Mouse (Mus musculus) midbrain, embryonic 13.5 days (tissue): ENCODE measurements around the gene Dlg2. TPM values are rescaled to one million over a fixed set of nuclear protein-coding genes. Genes with fewer than 3 reads are reported as not detected.

Source experiments
- ATAC-seq: fragments of 200-750 bp; cut with Nextera tagmentation; 2 replicates; pipeline ENCODE4 v1.8.0; 2017; ENCODE audit warnings: mild to moderate bottlenecking, moderate TSS enrichment, moderate library complexity
- H3K27ac ChIP-seq: fragments of 300-500 bp; sonication (generic); 2 replicates; pipeline ENCODE4 v1.5.1; 2015; ENCODE audit warnings: inconsistent platforms, mild to moderate bottlenecking, moderate library complexity
- H3K27me3 ChIP-seq: fragments of 300-500 bp; sonication (generic); 2 replicates; pipeline ENCODE4 v1.6.1; 2015; ENCODE audit warnings: mild to moderate bottlenecking, inconsistent platforms
- H3K36me3 ChIP-seq: fragments of 300-500 bp; sonication (generic); 2 replicates; pipeline ENCODE4 v1.6.1; 2015; ENCODE audit warnings: mild to moderate bottlenecking, inconsistent platforms
- H3K4me1 ChIP-seq: fragments of 300-500 bp; sonication (generic); replicated peaks from 2 replicates; pipeline ENCODE4 v1.6.1; 2015; ENCODE audit warnings: inconsistent platforms
- H3K4me2 ChIP-seq: fragments of 300-500 bp; sonication (generic); replicated peaks from 2 replicates; pipeline ENCODE4 v1.6.1; 2015; ENCODE audit warnings: moderate library complexity, mild to moderate bottlenecking, inconsistent platforms
- H3K4me3 ChIP-seq: fragments of 300-500 bp; sonication (generic); replicated peaks from 2 replicates; pipeline ENCODE4 v1.5.1; 2015; ENCODE audit warnings: mild to moderate bottlenecking, inconsistent platforms
- H3K9ac ChIP-seq: fragments of 300-500 bp; sonication (generic); replicated peaks from 2 replicates; pipeline ENCODE4 v1.6.1; 2015; ENCODE audit warnings: mild to moderate bottlenecking, inconsistent platforms
- H3K9me3 ChIP-seq: fragments of 300-500 bp; sonication (generic); 2 replicates; pipeline ENCODE4 v1.6.1; 2016; ENCODE audit warnings: mild to moderate bottlenecking, inconsistent platforms
- WGBS: fragments of 180-500 bp; shearing (Covaris S2); methylation state at CpG from one replicate; pipeline ENCODE4 v1.1.7; 2015; 5-methylcytosine and 5-hydroxymethylcytosine counted together
- polyA plus RNA-seq: library from polyadenylated mRNA; unstranded; fragments of >200 nt; fragmentation: Nextera tagmentation; extraction: Ambion mirVana; gene quantifications from 2 replicates; pipeline ENCODE4 v1.2.1, GENCODE M21; 2015

Gene Dlg2
- polyA plus RNA-seq, 1 experiment from 2014 or later, result 13.0 TPM

- no peaks in the 10 kb centered on the region for H3K27me3 ChIP-seq
- peak overlapping the region; percentile 78 for H3K4me3 ChIP-seq
- H3K27ac ChIP-seq, result peak overlapping the region; percentile 93
- H3K36me3 ChIP-seq, result peaks cover 12% of the 10 kb centered on the region
- H3K9me3 ChIP-seq, result no peaks in the 10 kb centered on the region
- peak; percentile 75 for ATAC-seq
- H3K4me2 ChIP-seq, result peak overlapping the region; percentile 66
- H3K4me1 ChIP-seq, result peaks cover 15% of the 10 kb centered on the region
- 15% methylated on average over 10 of the region's 10 CpGs for WGBS
- peak overlapping the region; percentile 84 for H3K9ac ChIP-seq
Measured at GRCm38 (mm10) chr7:90457517-90457916, 19.0 kb upstream of the Dlg2 start.

- no peaks in the 10 kb centered on the region for H3K36me3 ChIP-seq
- H3K27me3 ChIP-seq, result no peaks in the 10 kb centered on the region
- H3K4me3 ChIP-seq, result no peak overlapping the region
- peaks cover 15% of the 10 kb centered on the region for H3K4me1 ChIP-seq
- H3K9ac ChIP-seq, result no peak overlapping the region
- no peak overlapping the region for H3K27ac ChIP-seq
- no peak for ATAC-seq
- no peak overlapping the region for H3K4me2 ChIP-seq
- WGBS, result 55% methylated on average over 10 of the region's 10 CpGs
- H3K9me3 ChIP-seq, result no peaks in the 10 kb centered on the region
Measured at GRCm38 (mm10) chr7:90460330-90460729, 16.1 kb upstream of the Dlg2 start.

GRCm38 (mm10) chr7:90460930-90461329 lies 15.5 kb upstream of the Dlg2 start:
- peaks cover 11% of the 10 kb centered on the region for H3K4me1 ChIP-seq
- no peak for ATAC-seq
- H3K36me3 ChIP-seq, result no peaks in the 10 kb centered on the region
- H3K4me2 ChIP-seq, result no peak overlapping the region
- no peak overlapping the region for H3K9ac ChIP-seq
- no peaks in the 10 kb centered on the region for H3K27me3 ChIP-seq
- H3K27ac ChIP-seq, result no peak overlapping the region
- H3K9me3 ChIP-seq, result no peaks in the 10 kb centered on the region
- H3K4me3 ChIP-seq, result no peak overlapping the region
- WGBS, result 28% methylated on average over 14 of the region's 14 CpGs

- H3K27me3 ChIP-seq, result no peaks in the 10 kb centered on the region
- H3K9ac ChIP-seq, result no peak overlapping the region
- H3K4me2 ChIP-seq, result no peak overlapping the region
- H3K4me1 ChIP-seq, result peaks cover 6% of the 10 kb centered on the region
- no peak overlapping the region for H3K4me3 ChIP-seq
- 94% methylated on average over 5 of the region's 5 CpGs for WGBS
- H3K27ac ChIP-seq, result no peak overlapping the region
- H3K36me3 ChIP-seq, result peaks cover 4% of the 10 kb centered on the region; the same call in 1 of the 2 replicates
- ATAC-seq, result no peak
- H3K9me3 ChIP-seq, result no peaks in the 10 kb centered on the region
Measured at GRCm38 (mm10) chr7:90461441-90461840, 15.0 kb upstream of the Dlg2 start.

GRCm38 (mm10) chr7:90473511-90473910 lies 3.0 kb upstream of the Dlg2 start:
- WGBS, result 71% methylated on average over 2 of the region's 2 CpGs
- H3K9ac ChIP-seq, result no peak overlapping the region

GRCm38 (mm10) chr7:90475793-90476312 lies 619 bp upstream of the Dlg2 start, which contains the start of gene Tmem126b:
TSS of gene Tmem126b (minus strand) at chr7:90476001.
- Histone ChIP-seq H3K4me3 (peak within 1 kb of the TSS; percentile 74), H3K27ac (peak within 1 kb of the TSS; percentile 88), H3K36me3 (no peaks in the 10 kb centered on the region), H3K27me3 (no peaks in the 10 kb centered on the region), H3K9me3 (no peaks in the 10 kb centered on the region), H3K4me2 (peak within 1 kb of the TSS; percentile 86), H3K4me1 (peaks cover 13% of the 10 kb centered on the region), H3K9ac (peak within 1 kb of the TSS; percentile 75)
- peak; percentile 100 for ATAC-seq
- WGBS, result under 1% methylated on average over 36 of the region's 36 CpGs

More at GRCm38 (mm10) chr7:90473511-90473910, 3.0 kb upstream of the Dlg2 start:
- H3K27ac ChIP-seq, result no peak overlapping the region
- H3K9me3 ChIP-seq, result no peaks in the 10 kb centered on the region
- H3K4me1 ChIP-seq, result peaks cover 13% of the 10 kb centered on the region
- ATAC-seq, result no peak
- no peaks in the 10 kb centered on the region for H3K27me3 ChIP-seq
- peaks cover 18% of the 10 kb centered on the region; the same call in 1 of the 2 replicates for H3K36me3 ChIP-seq
- no peak overlapping the region for H3K4me3 ChIP-seq
- H3K4me2 ChIP-seq, result no peak overlapping the region

- no peaks in the 10 kb centered on the region for H3K9me3 ChIP-seq
- no peak overlapping the region for H3K4me2 ChIP-seq
- H3K27me3 ChIP-seq, result no peaks in the 10 kb centered on the region
- no peak overlapping the region for H3K4me3 ChIP-seq
- no peak overlapping the region for H3K9ac ChIP-seq
- H3K27ac ChIP-seq, result no peak overlapping the region
- 93% methylated on average over 2 of the region's 2 CpGs for WGBS
- no peaks in the 10 kb centered on the region for H3K36me3 ChIP-seq
- ATAC-seq, result no peak
- no peaks in the 10 kb centered on the region for H3K4me1 ChIP-seq
Measured at GRCm38 (mm10) chr7:90482607-90483006, 6.1 kb downstream of the Dlg2 start.

GRCm38 (mm10) chr7:90508124-90508523 lies 31.7 kb downstream of the Dlg2 start:
- Histone ChIP-seq H3K4me2 (no peak overlapping the region), H3K9ac (no peak overlapping the region), H3K9me3 (no peaks in the 10 kb centered on the region), H3K36me3 (no peaks in the 10 kb centered on the region), H3K27ac (no peak overlapping the region), H3K27me3 (no peaks in the 10 kb centered on the region), H3K4me3 (no peak overlapping the region), H3K4me1 (no peaks in the 10 kb centered on the region)
- 83% methylated on average over 3 of the region's 3 CpGs for WGBS
- no peak for ATAC-seq

GRCm38 (mm10) chr7:90512293-90512692 lies 35.8 kb downstream of the Dlg2 start:
- H3K9me3 ChIP-seq, result no peaks in the 10 kb centered on the region
- no peak overlapping the region for H3K27ac ChIP-seq
- no peak overlapping the region for H3K9ac ChIP-seq
- H3K4me3 ChIP-seq, result no peak overlapping the region
- no peaks in the 10 kb centered on the region for H3K4me1 ChIP-seq
- ATAC-seq, result 0 out of 2 replicates have a peak, but pooled peaks have one; percentile 17
- no peaks in the 10 kb centered on the region for H3K27me3 ChIP-seq
- no peak overlapping the region for H3K4me2 ChIP-seq
- no peaks in the 10 kb centered on the region for H3K36me3 ChIP-seq

- H3K9ac ChIP-seq, result no peak overlapping the region
- no peak overlapping the region for H3K4me3 ChIP-seq
- H3K27me3 ChIP-seq, result no peaks in the 10 kb centered on the region
- no peak overlapping the region for H3K27ac ChIP-seq
- 36% methylated on average over 9 of the region's 9 CpGs for WGBS
- no peaks in the 10 kb centered on the region for H3K36me3 ChIP-seq
- peak; percentile 70; the same call in 1 of the 2 replicates for ATAC-seq
- no peak overlapping the region for H3K4me2 ChIP-seq
- H3K4me1 ChIP-seq, result peaks cover 6% of the 10 kb centered on the region; the same call in 1 of the 2 replicates
- H3K9me3 ChIP-seq, result no peaks in the 10 kb centered on the region
Measured at GRCm38 (mm10) chr7:90539481-90540402, 63.3 kb downstream of the Dlg2 start.

GRCm38 (mm10) chr7:90540811-90541323 lies 64.4 kb downstream of the Dlg2 start:
- Histone ChIP-seq H3K4me1 (peaks cover 6% of the 10 kb centered on the region; the same call in 1 of the 2 replicates), H3K9me3 (no peaks in the 10 kb centered on the region), H3K4me3 (no peak overlapping the region), H3K9ac (no peak overlapping the region), H3K27ac (no peak overlapping the region), H3K36me3 (no peaks in the 10 kb centered on the region), H3K27me3 (no peaks in the 10 kb centered on the region), H3K4me2 (no peak overlapping the region)
- WGBS, result 93% methylated on average over 2 of the region's 2 CpGs
- ATAC-seq, result no peak

- Histone ChIP-seq H3K4me1 (0 out of 2 replicates have a peak, but pooled peaks cover 3% of the 10 kb centered on the region), H3K27ac (no peak overlapping the region), H3K4me3 (no peak overlapping the region), H3K4me2 (no peak overlapping the region), H3K36me3 (no peaks in the 10 kb centered on the region), H3K9ac (no peak overlapping the region), H3K9me3 (no peaks in the 10 kb centered on the region), H3K27me3 (no peaks in the 10 kb centered on the region)
- ATAC-seq, result no peak
- WGBS, result 88% methylated on average over 6 of the region's 6 CpGs
Measured at GRCm38 (mm10) chr7:90553399-90553798, 76.9 kb downstream of the Dlg2 start.
